Mouse (Mus musculus) spleen, adult 12 weeks (tissue): ENCODE measurements around the gene Sell.
"Not testable (repeated sequence)": the region's sequence is repeated elsewhere in the genome, so short reads cannot be mapped to it uniquely, and the experiment has no call there.

Experiments
- DNase-seq: peaks from one replicate; pipeline ENCODE4 v3.0.0; 2022; ENCODE audit warnings: low spot score

Sell gene

GRCm38 (mm10) chr1:164061925-164062324 lies at the start of gene Sell:
Gene Sell, plus strand, starts transcription at chr1:164061982.
- no peak for DNase-seq

- no peak for DNase-seq
Measured at GRCm38 (mm10) chr1:164014616-164015015, 47.2 kb upstream of the Sell start.

GRCm38 (mm10) chr1:164018221-164018896 lies 43.4 kb upstream of the Sell start:
- DNase-seq = no peak

GRCm38 (mm10) chr1:164019789-164020188 lies 42.0 kb upstream of the Sell start:
- no peak for DNase-seq

GRCm38 (mm10) chr1:164020746-164021145 lies 41.0 kb upstream of the Sell start:
- not testable (repeated sequence) for DNase-seq

GRCm38 (mm10) chr1:164022106-164022505 lies 39.7 kb upstream of the Sell start:
- DNase-seq = not testable (repeated sequence)

- DNase-seq = no peak
Measured at GRCm38 (mm10) chr1:164025685-164026084, 36.1 kb upstream of the Sell start.

GRCm38 (mm10) chr1:164027416-164027815 lies 34.4 kb upstream of the Sell start:
- DNase-seq = no peak

GRCm38 (mm10) chr1:164040385-164041135 lies 21.2 kb upstream of the Sell start:
- no peak for DNase-seq

- DNase-seq = no peak
Measured at GRCm38 (mm10) chr1:164043549-164043948, 18.2 kb upstream of the Sell start.

- no peak for DNase-seq
Measured at GRCm38 (mm10) chr1:164047934-164048333, 13.8 kb upstream of the Sell start, which contains the start of gene Sele. Gene Sele, plus strand, starts transcription at chr1:164048234.

GRCm38 (mm10) chr1:164053561-164053960 lies 8.2 kb upstream of the Sell start:
- no peak for DNase-seq

- DNase-seq = no peak
Measured at GRCm38 (mm10) chr1:164054800-164055199, 7.0 kb upstream of the Sell start.

- DNase-seq = no peak
Measured at GRCm38 (mm10) chr1:164060071-164060470, 1.7 kb upstream of the Sell start.

GRCm38 (mm10) chr1:164061278-164061677 lies 504 bp upstream of the Sell start:
- DNase-seq = no peak

GRCm38 (mm10) chr1:164062856-164063255 lies 1.1 kb downstream of the Sell start:
- DNase-seq = no peak

GRCm38 (mm10) chr1:164063745-164064144 lies 2.0 kb downstream of the Sell start:
- DNase-seq = no peak

GRCm38 (mm10) chr1:164069261-164069660 lies 7.5 kb downstream of the Sell start:
- DNase-seq = no peak

- no peak for DNase-seq
Measured at GRCm38 (mm10) chr1:164070461-164070860, 8.7 kb downstream of the Sell start.

- DNase-seq = peak; percentile 11
Measured at GRCm38 (mm10) chr1:164071111-164071510, 9.3 kb downstream of the Sell start.

GRCm38 (mm10) chr1:164072001-164072400 lies 10.2 kb downstream of the Sell start:
- no peak for DNase-seq

GRCm38 (mm10) chr1:164073091-164073490 lies 11.3 kb downstream of the Sell start:
- DNase-seq = no peak

- no peak for DNase-seq
Measured at GRCm38 (mm10) chr1:164073803-164074202, 12.0 kb downstream of the Sell start.
